Mouse (Mus musculus) heart, embryonic 14.5 days (tissue): ENCODE measurements around the gene Pip4p1. TPM values are rescaled to one million over a fixed set of nuclear protein-coding genes. Genes with fewer than 3 reads are reported as not detected.
"Not testable (repeated sequence)": the region's sequence is repeated elsewhere in the genome, so short reads cannot be mapped to it uniquely, and the experiment has no call there.

Experiments
- ATAC-seq: fragments of 200-750 bp; cut with Nextera tagmentation; 2 replicates; pipeline ENCODE4 v1.8.0; 2017; ENCODE audit warnings: low read depth, moderate TSS enrichment; ENCODE audit not compliant: insufficient number of reproducible peaks, insufficient read depth, low FRiP score
- H3K27ac ChIP-seq, 2 experiments: fragments of 200-500 bp in 1 of 2; fragments of 300-500 bp in 1 of 2; sonication (generic) in 1 of 2; replicated peaks in 1 of 2; 2 replicates each; pipeline ENCODE4 v1.5.1; 2012 to 2014; ENCODE audit warnings: low read depth in 2 of 2, low read length in 2 of 2, control low read depth in 1 of 2, mild to moderate bottlenecking in 1 of 2, mixed read lengths in 1 of 2; ENCODE audit not compliant: control insufficient read depth in 1 of 2, insufficient read depth in 1 of 2
- H3K27me3 ChIP-seq: fragments of 300-500 bp; sonication (generic); 2 replicates; pipeline ENCODE4 v1.6.1; 2014; ENCODE audit warnings: mild to moderate bottlenecking, low read length, control low read depth; ENCODE audit not compliant: control insufficient read depth, insufficient read depth
- H3K36me3 ChIP-seq: fragments of 300-500 bp; sonication (generic); 2 replicates; pipeline ENCODE4 v1.6.1; 2014; ENCODE audit warnings: mild to moderate bottlenecking, control low read depth, low read length, mixed read lengths; ENCODE audit not compliant: control insufficient read depth, insufficient read depth
- H3K4me1 ChIP-seq, 2 experiments: fragments of 200-500 bp in 1 of 2; fragments of 300-500 bp in 1 of 2; sonication (generic) in 1 of 2; 2 replicates each; pipeline ENCODE4 v1.6.1; 2012 to 2014; ENCODE audit warnings: low read length in 2 of 2, control low read depth in 1 of 2, mixed read lengths in 1 of 2; ENCODE audit not compliant: control insufficient read depth in 2 of 2, insufficient read depth in 2 of 2
- H3K4me2 ChIP-seq: fragments of 300-500 bp; sonication (generic); 2 replicates; pipeline ENCODE4 v1.6.1; 2014; ENCODE audit warnings: mild to moderate bottlenecking, low read length
- H3K4me3 ChIP-seq, 2 experiments: fragments of 200-500 bp in 1 of 2; fragments of 300-500 bp in 1 of 2; sonication (generic) in 1 of 2; 2 replicates each; pipeline ENCODE4 v1.5.1; 2012 to 2014; ENCODE audit warnings: low read length in 2 of 2, mild to moderate bottlenecking in 2 of 2, control low read depth in 1 of 2, low read depth in 1 of 2, moderate library complexity in 1 of 2; ENCODE audit not compliant: control insufficient read depth in 1 of 2, insufficient read depth in 1 of 2
- H3K9ac ChIP-seq: fragments of 300-500 bp; sonication (generic); 2 replicates; pipeline ENCODE4 v1.6.1; 2014; ENCODE audit warnings: mild to moderate bottlenecking, low read length
- H3K9me3 ChIP-seq: fragments of 300-500 bp; sonication (generic); 2 replicates; pipeline ENCODE4 v1.6.1; 2016; ENCODE audit warnings: low read length, control low read depth; ENCODE audit not compliant: control insufficient read depth
- WGBS: fragments of 180-500 bp; shearing (Covaris S2); extraction: QIAGEN DNeasy Blood & Tissue Kit; methylation state at CpG from one replicate; pipeline ENCODE4 v1.1.7; 2014; 5-methylcytosine and 5-hydroxymethylcytosine counted together
- polyA plus RNA-seq: library from polyadenylated mRNA; unstranded; fragments of >200 nt; fragmentation: Nextera tagmentation; extraction: Ambion mirVana; gene quantifications from 2 replicates; pipeline ENCODE4 v1.2.1, GENCODE M21; 2014

Gene Pip4p1
- 24.0 and 35.1 TPM in 2 replicates for polyA plus RNA-seq

DNA sequence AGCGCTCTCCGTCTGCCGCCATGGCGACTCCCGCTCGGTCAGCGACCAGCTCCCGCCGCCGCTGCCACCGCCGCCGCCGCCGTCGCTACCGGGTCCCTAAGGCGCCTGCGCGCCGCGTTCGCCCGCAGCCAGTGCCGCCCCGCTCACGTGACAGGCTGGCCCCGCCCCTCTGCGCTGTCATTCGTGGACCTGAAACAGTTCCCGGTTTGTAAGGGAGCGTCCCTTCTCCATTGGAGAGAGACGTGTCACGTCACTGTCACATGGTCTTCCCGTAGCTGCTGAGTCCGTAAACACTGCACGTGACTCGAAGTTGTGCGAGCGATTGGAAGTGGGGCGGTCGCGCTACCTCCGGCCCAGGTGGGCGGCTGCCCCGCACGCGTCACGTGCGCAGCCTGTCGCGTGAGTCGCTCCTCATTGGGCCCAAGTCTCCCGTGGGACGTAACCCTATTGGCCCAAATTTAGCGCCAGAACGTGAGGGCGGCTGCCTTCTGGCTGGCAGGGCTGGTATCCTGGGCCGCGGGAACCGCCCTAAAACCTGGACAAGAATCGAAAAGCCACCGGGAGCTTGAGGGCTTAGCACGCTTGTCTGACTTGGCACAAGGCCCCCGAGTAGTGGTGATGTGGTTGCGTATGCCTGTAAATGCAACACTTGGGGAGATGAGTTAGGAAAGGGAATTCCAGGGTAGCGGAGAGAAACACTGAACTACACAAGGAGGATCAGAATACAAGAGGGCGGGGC is at the start of gene Pip4p1, which contains the start of gene Pnp:
Pip4p1 (minus strand) TSS at position 103 of the 739 bp plus-strand sequence.
Pnp (plus strand) TSS at position 329 of the 739 bp plus-strand sequence.
- ATAC-seq, result peak; percentile 99
- Histone ChIP-seq H3K27me3 (no peaks in the 10 kb centered on the region), H3K27ac (peak within 1 kb of the TSS; percentile 89 to 97), H3K36me3 (peaks cover 36% of the 10 kb centered on the region), H3K4me3 (peak within 1 kb of the TSS; percentile 86 to 97), H3K4me1 (peaks cover 5 to 13% of the 10 kb centered on the region in 2 experiments; a peak in 3 of 4 replicates), H3K9me3 (no peaks in the 10 kb centered on the region), H3K4me2 (peak within 1 kb of the TSS; percentile 84), H3K9ac (peak within 1 kb of the TSS; percentile 100)
- under 1% methylated on average over 68 of the region's 68 CpGs for WGBS

GRCm38 (mm10) chr14:50979631-50980030 is 49.0 kb upstream of the Pip4p1 start:
- Histone ChIP-seq H3K4me2 (no peak overlapping the region), H3K4me1 (peaks cover 0 to 2% of the 10 kb centered on the region in 2 experiments; a peak in 1 of 4 replicates)
- no peak for ATAC-seq

GRCm38 (mm10) chr14:50978451-50978850 is 47.8 kb upstream of the Pip4p1 start:
- ATAC-seq, H3K4me3 ChIP-seq, H3K4me1 ChIP-seq, H3K9ac ChIP-seq, H3K9me3 ChIP-seq, H3K4me2 ChIP-seq, H3K36me3 ChIP-seq, H3K27ac ChIP-seq, H3K27me3 ChIP-seq: not testable (repeated sequence)
- WGBS, result 83% methylated on average over 6 of the region's 6 CpGs

More at GRCm38 (mm10) chr14:50979631-50980030, 49.0 kb upstream of the Pip4p1 start:
- H3K4me3 ChIP-seq, result no peak overlapping the region
- H3K27ac ChIP-seq, result no peak overlapping the region
- no peaks in the 10 kb centered on the region for H3K36me3 ChIP-seq
- no peak overlapping the region for H3K9ac ChIP-seq
- no peaks in the 10 kb centered on the region for H3K27me3 ChIP-seq
- no peaks in the 10 kb centered on the region for H3K9me3 ChIP-seq

- Histone ChIP-seq H3K27ac (no peak overlapping the region), H3K4me3 (no peak overlapping the region), H3K9me3 (no peaks in the 10 kb centered on the region), H3K27me3 (no peaks in the 10 kb centered on the region), H3K36me3 (no peaks in the 10 kb centered on the region), H3K4me2 (0 out of 2 replicates have a peak overlapping the region, but pooled peaks have one; percentile 19), H3K4me1 (peaks cover 0 to 2% of the 10 kb centered on the region in 2 experiments; a peak in 1 of 4 replicates), H3K9ac (no peak overlapping the region)
- WGBS, result 28% methylated on average over 9 of the region's 9 CpGs
- ATAC-seq, result no peak; the same call in 1 of the 2 replicates
These were observed 46.0 kb upstream of the Pip4p1 start for GRCm38 (mm10) chr14:50976674-50977073.

DNA sequence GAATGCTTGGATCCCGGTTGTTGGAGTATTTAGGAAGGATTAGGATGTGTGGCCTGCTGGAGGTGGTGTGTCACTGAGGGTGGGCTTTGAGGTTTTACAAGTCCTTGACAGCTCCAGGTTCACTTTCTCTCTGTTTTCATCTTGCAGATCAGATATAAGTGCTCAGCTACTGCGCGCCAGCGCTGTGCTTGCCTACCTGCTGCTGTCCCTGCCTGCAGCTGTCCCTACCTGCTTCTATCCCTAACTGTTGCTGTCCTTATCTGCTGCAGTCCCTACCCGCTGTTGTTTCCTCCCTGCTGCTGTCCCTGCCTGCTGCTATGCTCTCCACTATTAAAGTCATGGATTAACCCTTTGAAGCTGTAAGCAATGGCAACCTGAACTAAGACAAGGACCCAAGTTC is 44.3 kb upstream of the Pip4p1 start:
- no peaks in the 10 kb centered on the region for H3K36me3 ChIP-seq
- no peaks in the 10 kb centered on the region for H3K27me3 ChIP-seq
- no peak overlapping the region for H3K9ac ChIP-seq
- no peak for ATAC-seq
- 42% methylated on average over 5 of the region's 5 CpGs for WGBS
- H3K4me3 ChIP-seq, result no peak overlapping the region
- H3K9me3 ChIP-seq, result no peaks in the 10 kb centered on the region
- H3K27ac ChIP-seq, result no peak overlapping the region
- no peak overlapping the region for H3K4me2 ChIP-seq
- H3K4me1 ChIP-seq, result peaks cover under 1 to 3% of the 10 kb centered on the region in 2 experiments; a peak in 1 of 4 replicates

DNA sequence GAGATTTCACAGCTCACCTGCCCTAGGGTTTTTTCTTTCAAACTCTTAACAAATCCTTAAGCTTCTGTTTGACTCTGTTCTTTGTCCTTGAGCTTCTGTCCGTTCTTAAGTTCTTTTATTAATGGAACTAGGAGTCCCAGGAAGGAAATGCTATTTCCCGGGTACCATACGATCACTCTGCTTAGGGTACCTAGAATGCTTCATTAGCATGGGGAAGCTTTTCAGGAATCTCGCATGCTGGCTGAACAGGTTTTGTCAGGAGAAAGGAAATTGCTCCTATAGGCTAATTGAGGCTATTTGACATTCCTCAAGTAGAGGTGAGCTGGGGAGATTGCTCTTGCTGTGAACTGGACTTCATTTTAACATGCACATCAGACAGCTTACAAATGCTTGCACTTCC is 43.0 kb upstream of the Pip4p1 start:
- 45% methylated on average over 4 of the region's 4 CpGs for WGBS
- Histone ChIP-seq H3K27me3 (no peaks in the 10 kb centered on the region), H3K4me3 (no peak overlapping the region), H3K27ac (no peak overlapping the region), H3K36me3 (no peaks in the 10 kb centered on the region), H3K9ac (no peak overlapping the region), H3K9me3 (no peaks in the 10 kb centered on the region), H3K4me1 (peaks cover 5 to 6% of the 10 kb centered on the region in 2 experiments; a peak in 1 of 4 replicates), H3K4me2 (no peak overlapping the region)
- ATAC-seq, result no peak

GRCm38 (mm10) chr14:50973054-50973453 is 42.4 kb upstream of the Pip4p1 start:
- 92% methylated on average over 4 of the region's 5 CpGs for WGBS
- H3K27me3 ChIP-seq, H3K36me3 ChIP-seq, ATAC-seq, H3K4me3 ChIP-seq, H3K27ac ChIP-seq, H3K9ac ChIP-seq, H3K4me1 ChIP-seq, H3K9me3 ChIP-seq, H3K4me2 ChIP-seq: not testable (repeated sequence)
